Mouse (Mus musculus) ES-E14 (cell line): ENCODE data around the gene Ralgps1.

Experiments
- HCFC1 ChIP-seq: IDR thresholded peaks from 2 replicates; pipeline ENCODE4 v1.6.1; 2012; ENCODE audit warnings: low read length, inconsistent platforms, borderline replicate concordance; ENCODE audit not compliant: insufficient read depth
- ZC3H11A ChIP-seq: IDR thresholded peaks from 2 replicates; pipeline ENCODE4 v1.6.1; 2012; ENCODE audit warnings: low read depth, mild to moderate bottlenecking, inconsistent platforms, low read length, borderline replicate concordance
- ZNF384 ChIP-seq: IDR thresholded peaks from 2 replicates; pipeline ENCODE4 v1.6.1; 2012; ENCODE audit warnings: low read depth, low read length, inconsistent platforms

- no peak for TF ChIP-seq ZC3H11A
- TF ChIP-seq ZNF384 = no peak
- TF ChIP-seq HCFC1 = no peak
Observed at GRCm38 (mm10) chr2:33129005-33129404, 242.3 kb downstream of the Ralgps1 start.
